Mouse (Mus musculus) ovary, postnatal 36 days (tissue): ENCODE results near the gene Capn7.

Source experiments
- DNase-seq: peaks from one replicate; pipeline ENCODE4 v3.0.0; 2022; ENCODE audit warnings: low spot score, mixed read lengths

The Capn7 gene

DNA sequence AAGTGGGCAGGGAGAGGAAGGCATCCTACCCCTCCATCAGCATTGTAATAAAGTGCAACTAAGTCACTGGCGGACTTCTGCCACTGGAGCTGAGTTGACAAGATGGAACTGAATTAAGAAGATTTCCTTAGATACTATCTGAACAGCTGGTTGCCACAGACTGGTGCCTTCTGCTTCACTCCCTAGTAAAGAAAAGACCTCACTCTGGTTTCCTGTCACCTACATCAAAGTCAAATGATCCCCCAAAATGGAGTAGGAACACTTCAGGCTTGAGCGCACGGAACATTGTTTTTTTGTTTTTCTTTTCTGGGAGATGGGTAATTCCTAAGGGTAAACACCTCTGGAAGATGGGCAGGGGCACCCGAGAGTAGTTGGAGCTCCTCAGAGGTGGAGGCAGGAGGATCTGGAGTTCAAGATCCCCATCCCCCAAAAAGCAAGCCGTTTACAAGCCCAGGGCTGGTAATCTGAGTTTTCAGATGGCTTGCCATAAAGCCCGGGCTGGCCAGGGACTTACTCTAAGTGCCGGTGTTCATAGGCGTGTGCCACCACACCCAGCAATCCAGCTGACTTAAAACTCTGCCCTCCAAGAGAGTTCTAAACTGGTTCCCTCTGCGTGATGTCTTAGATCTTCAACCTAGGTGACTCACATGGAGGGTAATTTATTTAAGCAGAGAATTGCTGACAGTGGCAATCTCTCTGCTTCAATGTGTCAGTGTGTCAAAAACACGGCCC, 78.0 kb downstream of the Capn7 start:
- DNase-seq, result no peak

DNA sequence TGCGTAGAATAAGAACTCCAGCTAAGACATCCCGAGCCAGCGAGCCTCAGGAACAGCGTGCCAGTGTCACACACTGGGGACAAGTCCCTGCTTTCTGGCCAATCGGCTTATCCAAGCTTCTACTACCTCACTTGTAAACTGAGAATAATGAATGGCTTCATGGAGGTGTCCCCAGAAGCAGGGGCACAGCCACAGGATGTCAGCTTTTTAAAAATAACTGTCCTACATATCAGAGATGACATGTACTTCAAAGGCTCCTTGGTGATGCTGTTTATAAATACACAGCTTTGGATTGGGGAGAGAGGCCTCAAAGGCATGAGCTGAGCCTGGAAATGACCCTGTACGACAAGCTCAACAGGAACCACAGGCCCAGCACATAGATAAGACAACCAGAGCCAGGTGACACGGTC, 78.5 kb downstream of the Capn7 start:
- DNase-seq, result no peak

DNA sequence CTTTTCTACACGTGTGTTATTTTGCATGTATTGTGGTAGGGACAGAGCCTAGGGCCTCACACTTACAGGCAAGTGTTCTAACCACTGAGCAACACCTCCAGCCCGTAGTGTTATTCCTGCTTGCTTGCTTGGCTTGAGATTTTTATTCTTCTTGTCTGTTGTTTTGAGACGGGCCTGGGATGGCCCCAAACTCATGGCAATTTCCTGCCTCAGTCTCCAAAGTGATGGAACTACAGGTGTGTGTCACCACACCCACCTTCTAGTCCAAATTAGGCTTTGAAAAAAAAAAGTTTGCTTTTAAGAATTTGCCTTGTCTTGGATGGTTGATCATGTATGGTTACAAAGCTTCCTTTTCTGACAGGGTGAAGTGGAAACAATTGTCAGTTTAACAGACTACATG, 80.0 kb downstream of the Capn7 start:
- no peak for DNase-seq

DNA sequence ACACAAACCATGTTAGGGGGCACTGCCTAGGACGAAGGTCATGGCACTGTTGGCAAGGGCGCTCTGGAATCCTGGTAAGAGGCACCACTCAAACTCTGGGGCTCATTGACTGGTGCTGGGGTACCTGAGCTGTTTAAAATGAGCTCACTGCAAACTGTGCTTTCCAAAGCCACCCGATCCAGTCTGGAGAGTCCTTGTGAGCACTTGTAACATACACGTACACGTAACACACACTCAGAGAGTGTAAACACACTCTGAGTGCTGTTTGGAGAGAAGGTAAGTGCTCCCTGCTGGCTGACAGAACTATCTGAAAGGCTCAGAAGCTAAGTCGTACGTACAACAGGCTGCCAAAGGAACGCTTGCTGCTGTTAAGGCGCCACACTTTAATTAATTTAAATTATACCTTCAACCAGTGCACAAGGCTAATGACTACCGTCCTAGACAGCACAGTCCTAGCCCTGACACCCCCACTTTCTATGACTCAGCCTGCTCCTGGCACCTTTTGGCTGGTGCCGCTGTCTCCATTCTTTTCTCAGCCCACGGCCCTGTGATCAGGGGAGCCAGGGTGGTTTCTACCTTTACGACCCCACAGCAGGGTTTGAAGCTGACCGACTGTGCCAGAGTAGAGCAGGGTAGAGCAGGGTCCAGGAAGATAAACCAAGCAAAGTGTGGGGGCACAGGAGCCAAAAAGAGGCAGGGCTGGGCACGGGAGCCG, 80.6 kb downstream of the Capn7 start:
- no peak for DNase-seq

DNA sequence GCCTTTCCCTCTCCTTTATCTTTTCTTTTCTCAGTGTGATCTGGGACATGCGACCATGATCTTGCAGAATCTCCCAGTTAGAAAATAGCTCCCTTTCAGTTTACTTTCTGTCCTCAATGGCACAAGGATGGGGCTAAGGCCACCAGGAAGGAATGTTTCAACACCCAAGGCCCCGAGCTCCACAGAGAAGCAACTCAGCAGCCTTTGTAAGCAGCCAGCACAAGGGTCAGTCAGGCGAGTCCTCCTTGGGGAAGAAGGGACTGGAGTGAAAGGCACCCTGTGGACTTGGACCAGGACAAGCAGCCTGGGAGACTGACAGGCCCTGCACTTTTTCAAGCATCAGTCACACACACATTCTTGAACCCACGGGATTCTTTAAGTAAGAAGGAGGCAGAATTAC, 82.8 kb downstream of the Capn7 start:
- no peak for DNase-seq

DNA sequence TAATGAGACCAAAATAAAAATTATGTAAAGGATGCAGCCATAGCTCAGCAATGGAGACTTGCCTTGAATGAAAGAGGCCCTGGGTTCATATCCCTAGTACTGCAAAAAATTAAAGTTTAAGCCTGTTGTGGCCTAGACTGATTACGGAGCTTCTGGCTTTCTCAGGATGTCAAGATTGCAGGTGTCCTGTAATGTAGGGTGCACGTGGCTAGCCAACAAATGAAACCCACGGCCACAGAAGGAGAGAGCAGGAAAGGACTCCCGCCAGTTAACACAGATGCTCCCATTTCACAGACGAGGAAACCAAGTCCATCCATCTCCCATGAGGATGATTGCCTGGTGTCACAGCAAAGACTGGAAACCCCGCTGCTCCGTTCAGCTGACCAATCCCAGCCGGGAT, 83.7 kb downstream of the Capn7 start:
- no peak for DNase-seq

DNA sequence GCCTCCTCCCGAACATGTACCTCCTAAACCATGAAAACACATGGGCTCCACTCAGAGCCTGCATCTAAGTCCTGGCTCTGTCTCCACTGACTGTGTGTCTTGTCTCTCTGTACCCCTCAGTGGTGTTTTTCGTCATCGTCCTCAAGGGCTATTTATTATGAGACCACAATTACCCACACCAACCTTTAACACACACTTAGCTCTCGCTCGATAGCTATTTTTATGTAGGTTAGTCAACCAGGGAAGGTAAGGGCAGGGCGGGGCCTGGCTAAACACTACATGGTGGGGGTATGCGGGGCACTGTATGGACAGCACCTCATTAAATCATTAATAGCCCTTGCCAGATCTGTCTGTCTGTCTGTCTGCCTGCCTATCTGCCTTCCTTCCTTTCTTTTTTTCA, 84.1 kb downstream of the Capn7 start:
- DNase-seq, result no peak

DNA sequence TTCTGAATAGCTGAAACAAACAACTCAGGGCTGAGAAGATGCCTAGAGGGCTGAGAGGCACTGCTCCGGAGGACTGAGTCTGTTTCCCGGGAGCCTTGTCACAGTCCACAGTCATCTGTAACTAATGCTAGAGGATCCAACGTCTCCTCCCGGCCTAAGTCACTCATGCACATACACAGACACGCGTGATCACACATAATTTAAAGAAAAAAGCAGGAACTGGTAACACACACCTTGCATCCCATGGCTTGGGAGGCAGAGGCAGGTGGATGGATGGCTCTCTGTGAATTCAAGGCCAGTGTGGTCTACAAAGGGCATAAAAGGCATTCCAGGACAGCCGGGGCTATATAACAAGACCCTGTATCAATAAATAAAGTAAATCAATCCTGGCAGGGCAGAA, 84.5 kb downstream of the Capn7 start:
- no peak for DNase-seq
